Mouse (Mus musculus): ENCODE measurements around the gene Pzp. TPM values are rescaled to one million over a fixed set of nuclear protein-coding genes. Genes with fewer than 3 reads are reported as not detected.

Pzp gene
- total and polyA plus RNA-seq, 3 experiments: not detected

DNA sequence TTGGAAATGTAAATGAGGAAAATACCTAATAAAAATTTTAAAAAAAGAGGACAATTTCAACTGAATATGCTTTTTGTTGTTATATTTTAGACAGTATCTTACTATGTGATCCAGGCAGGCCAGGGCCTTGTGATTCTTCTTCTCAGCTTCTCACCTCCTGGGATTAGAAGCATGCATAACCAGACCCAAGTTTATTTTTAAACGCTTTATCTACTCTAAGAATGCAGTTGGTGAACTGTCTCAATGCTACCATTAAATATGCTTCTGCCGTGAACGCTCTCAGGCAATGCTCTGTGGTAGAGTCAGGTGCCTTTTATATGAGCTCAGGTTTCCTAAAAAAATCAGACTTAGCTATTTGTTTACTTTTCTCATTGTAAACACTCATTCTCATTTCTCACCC is 3.2 kb downstream of the Pzp start:
- DNase-seq (ENCODE audit: extremely low read depth): no peak
- TF ChIP-seq POLR2A (IDR thresholded peaks at IDR 0.05; ENCODE audit: low read depth, low read length) (no peak), E2F4 (IDR thresholded peaks at IDR 0.05; ENCODE audit: insufficient replicate concordance, low read depth, low read length) (no peak), JUN (IDR thresholded peaks at IDR 0.05; ENCODE audit: insufficient read depth, low read depth, low read length) (no peak), MAZ (IDR thresholded peaks at IDR 0.05; ENCODE audit: low read depth, low read length) (no peak), NRF1 (IDR thresholded peaks at IDR 0.05; ENCODE audit: low read depth, low read length) (no peak), POLR2AphosphoS2 (IDR thresholded peaks at IDR 0.05; ENCODE audit: low read depth, low read length) (no peak)
- no peak overlapping the region for H3K4me2 ChIP-seq (ENCODE audit: insufficient read depth, low read depth, poor library complexity, severe bottlenecking)
- no peak overlapping the region for H3K9ac ChIP-seq (ENCODE audit: insufficient read depth, low read depth)
- no peaks in the 10 kb centered on the region for H3K4me1 ChIP-seq (ENCODE audit: control insufficient read depth in 1 of 2, insufficient read depth in 2 of 2)
- no peak overlapping the region for H3K27ac ChIP-seq (ENCODE audit: insufficient read depth, low read depth)
- in situ Hi-C loops (cut with MboI; ENCODE audit: low pct_ligation_motif_present, low pct_unique_long_range_greater_than_20kb, low sequenced_read_pairs): no loop called here
- dilution Hi-C loops (cut with MboI; ENCODE audit: extremely low pct_ligation_motif_present, extremely low pct_unique_long_range_greater_than_20kb, low sequenced_read_pairs): no loop called here
- no peaks in the 10 kb centered on the region for H3K79me2 ChIP-seq (replicated peaks; ENCODE audit: control insufficient read depth, extremely low read depth, insufficient read depth, poor library complexity, severe bottlenecking)
- H3K9me3 ChIP-seq (replicated peaks; ENCODE audit: low read length): peaks cover 4% of the 10 kb centered on the region
- H3K36me3 ChIP-seq (replicated peaks in 1 of 2; ENCODE audit: control insufficient read depth in 1 of 2, insufficient read depth in 1 of 2, low read length in 1 of 2): no peaks in the 10 kb centered on the region
- H3K4me3 ChIP-seq (replicated peaks in 1 of 3; ENCODE audit: low read depth in 2 of 3, low read length in 2 of 3, poor library complexity in 1 of 3): no peak overlapping the region
- no peaks in the 10 kb centered on the region for H3K27me3 ChIP-seq (replicated peaks)

GRCm38 (mm10) chr6:128519159-128519558 is 7.4 kb downstream of the Pzp start:
- in situ Hi-C loops (cut with MboI; ENCODE audit: low pct_ligation_motif_present, low pct_unique_long_range_greater_than_20kb, low sequenced_read_pairs): no loop called here
- Histone ChIP-seq H3K36me3 (replicated peaks in 1 of 2; ENCODE audit: control insufficient read depth in 1 of 2, insufficient read depth in 1 of 2, low read length in 1 of 2) (no peaks in the 10 kb centered on the region), H3K9me3 (replicated peaks; ENCODE audit: low read length) (peaks cover 4% of the 10 kb centered on the region), H3K4me1 (ENCODE audit: control insufficient read depth in 1 of 2, insufficient read depth in 2 of 2) (no peaks in the 10 kb centered on the region), H3K27me3 (replicated peaks) (no peaks in the 10 kb centered on the region), H3K9ac (ENCODE audit: insufficient read depth, low read depth) (no peak overlapping the region), H3K4me2 (ENCODE audit: insufficient read depth, low read depth, poor library complexity, severe bottlenecking) (no peak overlapping the region), H3K79me2 (replicated peaks; ENCODE audit: control insufficient read depth, extremely low read depth, insufficient read depth, poor library complexity, severe bottlenecking) (no peaks in the 10 kb centered on the region), H3K4me3 (replicated peaks in 1 of 3; ENCODE audit: low read depth in 2 of 3, low read length in 2 of 3, poor library complexity in 1 of 3) (no peak overlapping the region), H3K27ac (ENCODE audit: insufficient read depth, low read depth) (no peak overlapping the region)
- TF ChIP-seq USF2 (conservative IDR thresholded peaks at IDR 0.05; ENCODE audit: low read depth, low read length): no peak
- TF ChIP-seq MAZ (IDR thresholded peaks at IDR 0.05; ENCODE audit: low read depth, low read length): no peak
- no peak for TF ChIP-seq RAD21 (IDR thresholded peaks at IDR 0.05; ENCODE audit: low read depth, low read length)
- no peak for TF ChIP-seq HCFC1 (IDR thresholded peaks at IDR 0.05; ENCODE audit: low read depth, low read length)
- TF ChIP-seq CTCF (conservative IDR thresholded peaks at IDR 0.05 in 1 of 2, IDR thresholded peaks at IDR 0.05 in 1 of 2; ENCODE audit: low read depth in 2 of 2, low read length in 2 of 2): no peak
- TF ChIP-seq MYC (IDR thresholded peaks at IDR 0.05; ENCODE audit: low read depth, low read length): no peak
- no peak for TF ChIP-seq RCOR1 (conservative IDR thresholded peaks at IDR 0.05; ENCODE audit: low read depth, low read length)
- no peak for DNase-seq (ENCODE audit: extremely low read depth)
- dilution Hi-C loops (cut with MboI; ENCODE audit: extremely low pct_ligation_motif_present, extremely low pct_unique_long_range_greater_than_20kb, low sequenced_read_pairs): no loop called here

DNA sequence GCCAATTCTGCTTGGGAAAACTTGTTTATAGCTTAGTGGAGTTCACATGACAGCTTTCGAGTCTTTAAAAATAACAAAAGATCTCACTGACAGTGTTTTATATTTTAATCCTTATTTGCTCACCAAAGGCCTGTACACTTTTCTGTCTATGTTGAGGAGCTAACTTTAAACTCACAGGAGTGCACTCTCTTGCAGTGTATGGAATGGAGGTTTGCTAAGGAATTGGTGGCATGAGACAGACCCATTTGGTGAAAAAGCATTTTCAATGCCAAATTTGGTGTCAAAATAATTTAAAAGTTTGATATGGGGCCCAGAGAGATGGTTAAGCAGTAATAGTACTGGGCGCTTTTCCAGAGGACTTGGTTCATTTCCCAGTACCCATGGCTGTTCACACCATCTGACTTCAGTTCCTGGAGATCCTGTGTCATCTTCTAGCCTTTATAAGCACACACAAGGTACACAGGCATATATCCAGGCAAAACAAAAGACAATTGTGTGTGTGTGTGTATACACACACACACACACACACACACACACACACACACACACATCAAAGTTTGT is 20.8 kb downstream of the Pzp start:
- no peak overlapping the region for H3K27ac ChIP-seq (ENCODE audit: insufficient read depth, low read depth)
- TF ChIP-seq TCF12 (IDR thresholded peaks at IDR 0.05; ENCODE audit: low read depth, low read length): no peak
- TF ChIP-seq E2F4 (IDR thresholded peaks at IDR 0.05; ENCODE audit: insufficient replicate concordance, low read depth, low read length): no peak
- TF ChIP-seq ZC3H11A (IDR thresholded peaks at IDR 0.05; ENCODE audit: low read depth, low read length): no peak
- TF ChIP-seq GABPA (IDR thresholded peaks at IDR 0.05; ENCODE audit: insufficient replicate concordance, low read depth, low read length): no peak
- no peak for TF ChIP-seq TBP (conservative IDR thresholded peaks at IDR 0.05; ENCODE audit: low read depth, low read length)
- TF ChIP-seq PAX5 (IDR thresholded peaks at IDR 0.05; ENCODE audit: low read length): no peak
- TF ChIP-seq KAT2A (IDR thresholded peaks at IDR 0.05; ENCODE audit: insufficient replicate concordance, low read length): no peak
- no peak for TF ChIP-seq MAZ (IDR thresholded peaks at IDR 0.05; ENCODE audit: low read depth, low read length)
- no peak for TF ChIP-seq MXI1 (IDR thresholded peaks at IDR 0.05; ENCODE audit: low read depth, low read length)
- H3K79me2 ChIP-seq (replicated peaks; ENCODE audit: control insufficient read depth, extremely low read depth, insufficient read depth, poor library complexity, severe bottlenecking): no peaks in the 10 kb centered on the region
- H3K36me3 ChIP-seq (replicated peaks in 1 of 2; ENCODE audit: control insufficient read depth in 1 of 2, insufficient read depth in 1 of 2, low read length in 1 of 2): no peaks in the 10 kb centered on the region
- H3K4me3 ChIP-seq (replicated peaks in 1 of 3; ENCODE audit: low read depth in 2 of 3, low read length in 2 of 3, poor library complexity in 1 of 3): no peak overlapping the region
- H3K4me2 ChIP-seq (ENCODE audit: insufficient read depth, low read depth, poor library complexity, severe bottlenecking): no peak overlapping the region
- DNase-seq (ENCODE audit: extremely low read depth): no peak
- in situ Hi-C loops (cut with MboI; ENCODE audit: low pct_ligation_motif_present, low pct_unique_long_range_greater_than_20kb, low sequenced_read_pairs): no loop called here
- no peaks in the 10 kb centered on the region for H3K4me1 ChIP-seq (ENCODE audit: control insufficient read depth in 1 of 2, insufficient read depth in 2 of 2)
- no peaks in the 10 kb centered on the region for H3K9me3 ChIP-seq (replicated peaks; ENCODE audit: low read length)
- no peak overlapping the region for H3K9ac ChIP-seq (ENCODE audit: insufficient read depth, low read depth)
- dilution Hi-C loops (cut with MboI; ENCODE audit: extremely low pct_ligation_motif_present, extremely low pct_unique_long_range_greater_than_20kb, low sequenced_read_pairs): no loop called here
- no peaks in the 10 kb centered on the region for H3K27me3 ChIP-seq (replicated peaks)
